Mouse (Mus musculus) C2C12 (cell line): ENCODE measurements around the gene Endog. TPM values are rescaled to one million over a fixed set of nuclear protein-coding genes. Genes with fewer than 3 reads are reported as not detected.

ENCODE experiments used
- H3K27me3 ChIP-seq: one replicate; pipeline ENCODE4 v1.6.1; 2011; ENCODE audit not compliant: control insufficient read depth, insufficient read depth, insufficient read length
- H3K36me3 ChIP-seq: one replicate; pipeline ENCODE4 v1.6.1; 2011; ENCODE audit not compliant: control insufficient read depth, insufficient read depth
- H3K4me3 ChIP-seq: one replicate; pipeline ENCODE4 v1.5.1; 2011; ENCODE audit warnings: mild to moderate bottlenecking, control low read depth; ENCODE audit not compliant: poor library complexity, insufficient read depth, severe bottlenecking
- H3K79me2 ChIP-seq: one replicate; pipeline ENCODE4 v1.6.1; 2011; ENCODE audit not compliant: control insufficient read depth, insufficient read depth
- H3K79me3 ChIP-seq: one replicate; pipeline ENCODE4 v1.6.1; 2011; ENCODE audit warnings: low read depth, control low read depth
- H3ac ChIP-seq: one replicate; pipeline ENCODE3; 2011; ENCODE audit warnings: low read depth; ENCODE audit not compliant: control insufficient read depth, insufficient read length
- CEBPB ChIP-seq: IDR thresholded peaks from one replicate; pipeline ENCODE4 v1.6.1; 2011; ENCODE audit warnings: low read depth, mild to moderate bottlenecking, control low read depth, moderate library complexity
- CTCF ChIP-seq: IDR thresholded peaks from one replicate; pipeline ENCODE4 v1.5.1; 2011; ENCODE audit not compliant: control insufficient read depth, insufficient read depth, insufficient read length
- FOSL1 ChIP-seq: IDR thresholded peaks from one replicate; pipeline ENCODE4 v1.8.0; 2011; ENCODE audit warnings: mild to moderate bottlenecking, low read length; ENCODE audit not compliant: poor library complexity, insufficient read depth, severe bottlenecking
- MAX ChIP-seq: IDR thresholded peaks from one replicate; pipeline ENCODE4 v1.6.1; 2011; ENCODE audit warnings: mild to moderate bottlenecking, control low read depth
- MYOD1 ChIP-seq: IDR thresholded peaks from one replicate; pipeline ENCODE4 v1.6.1; 2011; ENCODE audit warnings: low read depth; ENCODE audit not compliant: control insufficient read depth, insufficient read length
- MYOG ChIP-seq: IDR thresholded peaks from one replicate; pipeline ENCODE4 v1.6.1; 2011; ENCODE audit not compliant: control insufficient read depth, insufficient read length; ENCODE audit errors: extremely low read depth
- USF1 ChIP-seq: IDR thresholded peaks from one replicate; pipeline ENCODE4 v1.6.1; 2011; ENCODE audit warnings: low read depth, mild to moderate bottlenecking, control low read depth, moderate library complexity
- polyA plus RNA-seq: library from polyadenylated mRNA; unstranded; fragments of >200 nt; fragmentation: generic; extraction: Trizol; gene quantifications from one replicate; pipeline ENCODE4 v1.2.1, GENCODE M21; 2012; ENCODE audit warnings: missing spikeins

Gene Endog
- polyA plus RNA-seq, 1 experiment, result 16.1 TPM

DNA sequence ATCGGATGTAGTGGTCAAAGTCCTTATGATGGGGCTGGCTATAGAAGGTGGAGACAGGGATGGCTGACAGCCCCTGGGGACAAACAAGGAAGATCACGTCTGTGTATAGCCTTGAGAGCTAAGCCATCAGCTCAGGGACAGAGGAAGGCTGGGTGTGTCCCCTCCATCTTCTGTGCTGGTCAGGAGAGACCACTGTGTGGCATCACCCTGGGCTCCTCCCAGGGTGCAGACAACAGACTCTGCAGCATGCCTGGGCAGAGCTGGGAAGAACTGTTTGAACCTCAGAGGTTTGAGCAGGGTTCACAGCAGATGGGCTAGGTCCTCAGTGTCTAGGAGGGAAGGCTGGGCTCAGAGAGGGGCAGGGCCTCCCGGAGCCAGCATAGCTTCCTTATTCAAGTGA lies 14.4 kb downstream of the Endog start:
- TF ChIP-seq MYOD1 (no peak), MYOG (no peak), CEBPB (no peak), FOSL1 (no peak), USF1 (no peak), MAX (no peak), CTCF (no peak)

DNA sequence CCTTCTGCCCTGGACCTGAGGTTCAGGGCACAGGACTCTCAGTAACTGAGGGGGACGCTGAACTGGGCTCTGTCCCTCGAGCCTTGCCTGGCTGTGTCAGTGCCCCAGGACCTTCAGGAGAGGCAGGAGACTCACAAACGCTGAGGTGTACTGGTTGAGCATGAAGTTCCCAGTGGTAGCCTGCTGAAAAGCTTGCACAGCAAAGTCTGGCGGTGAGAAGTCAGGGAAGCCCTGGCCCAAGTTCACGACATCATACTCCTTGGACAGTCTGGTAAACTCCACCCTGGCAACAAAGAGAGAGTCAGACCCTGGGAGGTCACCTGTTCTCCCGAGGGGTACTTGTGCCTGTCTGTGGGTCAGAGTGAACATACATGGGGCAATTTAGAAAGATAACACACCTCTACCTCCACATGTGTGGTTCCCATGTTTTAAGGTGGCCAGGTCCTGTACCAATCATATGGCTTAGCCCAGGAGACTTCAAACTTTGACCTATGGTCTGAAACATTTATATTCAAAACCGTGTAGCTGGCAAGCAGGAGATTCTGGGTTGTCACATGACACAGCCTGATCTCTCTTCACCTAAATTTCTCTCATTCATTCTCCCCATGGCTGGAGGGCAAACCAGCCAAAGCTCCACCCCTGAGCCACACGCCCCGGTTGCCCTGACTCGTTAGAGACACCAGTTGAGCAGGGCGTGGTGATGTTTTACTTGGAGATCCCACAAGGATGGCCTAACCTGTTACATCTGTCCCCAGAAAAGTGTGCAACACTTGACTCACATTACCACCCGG lies 20.7 kb downstream of the Endog start:
- Histone ChIP-seq H3K36me3 (no peaks in the 10 kb centered on the region), H3K79me2 (no peaks in the 10 kb centered on the region), H3K4me3 (no peak overlapping the region), H3K27me3 (no peaks in the 10 kb centered on the region), H3K79me3 (no peaks in the 10 kb centered on the region), H3ac (no peak overlapping the region)
- TF ChIP-seq MYOD1 (no peak), CTCF (no peak), MYOG (no peak), FOSL1 (no peak), MAX (no peak), USF1 (no peak), CEBPB (no peak)

More for the DNA sequence above, 14.4 kb downstream of the Endog start:
- H3ac ChIP-seq, result no peak overlapping the region
- H3K79me3 ChIP-seq, result no peaks in the 10 kb centered on the region
- H3K27me3 ChIP-seq, result no peaks in the 10 kb centered on the region
- no peaks in the 10 kb centered on the region for H3K36me3 ChIP-seq
- no peaks in the 10 kb centered on the region for H3K79me2 ChIP-seq
- no peak overlapping the region for H3K4me3 ChIP-seq

DNA sequence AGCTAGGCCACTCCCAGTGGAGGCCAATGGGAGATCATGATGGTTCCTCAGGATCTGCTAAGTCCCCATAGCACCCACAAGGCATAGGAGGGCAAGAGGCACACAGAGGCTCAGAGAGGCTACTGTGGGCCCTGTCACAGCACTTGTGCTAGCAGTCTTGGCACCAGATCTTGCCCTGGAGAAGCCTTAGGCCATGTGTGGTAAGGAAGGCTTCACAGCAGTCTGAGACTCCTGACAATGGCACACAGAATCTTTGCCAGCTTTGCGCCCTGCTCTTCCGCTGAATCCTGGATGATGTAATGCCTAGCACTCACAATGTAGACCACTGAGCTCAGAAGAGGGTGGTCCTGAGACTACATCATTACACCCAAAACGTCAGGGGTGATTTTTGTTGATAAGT lies 23.4 kb downstream of the Endog start:
- H3K36me3 ChIP-seq, result no peaks in the 10 kb centered on the region
- no peak for TF ChIP-seq MYOG
- TF ChIP-seq CEBPB, result no peak
- no peak for TF ChIP-seq MAX
- no peak for TF ChIP-seq CTCF
- no peak for TF ChIP-seq FOSL1
- no peak for TF ChIP-seq MYOD1
- TF ChIP-seq USF1, result no peak
- H3K79me3 ChIP-seq, result no peaks in the 10 kb centered on the region
- H3ac ChIP-seq, result no peak overlapping the region
- H3K4me3 ChIP-seq, result no peak overlapping the region
- no peaks in the 10 kb centered on the region for H3K79me2 ChIP-seq
- peaks cover 8% of the 10 kb centered on the region for H3K27me3 ChIP-seq

DNA sequence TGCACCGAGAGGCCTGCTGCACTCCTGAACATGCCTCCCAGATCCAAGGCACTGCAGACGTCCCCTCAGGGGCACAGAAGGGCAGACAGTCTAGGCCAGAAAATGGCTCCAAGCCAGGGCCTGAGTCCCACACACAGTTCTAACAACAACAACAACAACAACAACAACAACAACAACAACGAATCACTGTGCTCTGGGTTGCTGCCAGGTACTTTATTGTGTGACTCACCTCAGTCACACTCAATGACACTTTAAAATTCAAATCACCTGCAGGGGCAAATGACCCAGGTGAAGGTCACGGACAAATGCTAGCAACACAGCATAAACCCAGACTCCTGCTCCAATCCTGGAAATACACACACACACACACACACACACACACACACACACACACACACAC lies 26.7 kb downstream of the Endog start:
- TF ChIP-seq CEBPB (no peak), USF1 (no peak), MYOD1 (no peak), MYOG (no peak), MAX (no peak), CTCF (no peak), FOSL1 (no peak)
- H3K27me3 ChIP-seq, result peaks cover 8% of the 10 kb centered on the region
- no peaks in the 10 kb centered on the region for H3K36me3 ChIP-seq
- no peak overlapping the region for H3K4me3 ChIP-seq
- H3ac ChIP-seq, result no peak overlapping the region
- no peaks in the 10 kb centered on the region for H3K79me3 ChIP-seq
- no peaks in the 10 kb centered on the region for H3K79me2 ChIP-seq

DNA sequence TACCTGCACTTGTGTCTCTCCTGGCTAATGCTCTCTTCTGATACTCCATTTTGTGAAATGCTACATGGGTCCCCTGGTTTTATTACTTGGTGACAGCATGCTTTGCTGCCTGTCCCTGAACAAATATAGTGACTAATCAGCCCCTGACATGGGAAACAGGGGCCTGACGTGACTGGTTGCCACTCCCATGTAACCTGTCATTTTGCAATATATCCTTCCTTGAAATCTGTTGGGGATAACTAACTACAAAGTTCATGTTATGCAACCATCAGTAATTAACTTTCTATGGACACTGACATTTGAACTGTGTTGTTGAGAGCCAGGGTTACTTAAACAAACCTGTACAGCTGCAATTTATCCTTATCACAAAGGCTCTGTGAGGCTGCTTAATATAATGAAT lies 28.7 kb downstream of the Endog start:
- Histone ChIP-seq H3K79me2 (no peaks in the 10 kb centered on the region), H3K79me3 (no peaks in the 10 kb centered on the region), H3ac (no peak overlapping the region), H3K27me3 (peaks cover 8% of the 10 kb centered on the region), H3K36me3 (no peaks in the 10 kb centered on the region), H3K4me3 (no peak overlapping the region)
- TF ChIP-seq MAX (no peak), USF1 (no peak), CTCF (no peak), FOSL1 (no peak), CEBPB (no peak), MYOG (no peak), MYOD1 (no peak)

DNA sequence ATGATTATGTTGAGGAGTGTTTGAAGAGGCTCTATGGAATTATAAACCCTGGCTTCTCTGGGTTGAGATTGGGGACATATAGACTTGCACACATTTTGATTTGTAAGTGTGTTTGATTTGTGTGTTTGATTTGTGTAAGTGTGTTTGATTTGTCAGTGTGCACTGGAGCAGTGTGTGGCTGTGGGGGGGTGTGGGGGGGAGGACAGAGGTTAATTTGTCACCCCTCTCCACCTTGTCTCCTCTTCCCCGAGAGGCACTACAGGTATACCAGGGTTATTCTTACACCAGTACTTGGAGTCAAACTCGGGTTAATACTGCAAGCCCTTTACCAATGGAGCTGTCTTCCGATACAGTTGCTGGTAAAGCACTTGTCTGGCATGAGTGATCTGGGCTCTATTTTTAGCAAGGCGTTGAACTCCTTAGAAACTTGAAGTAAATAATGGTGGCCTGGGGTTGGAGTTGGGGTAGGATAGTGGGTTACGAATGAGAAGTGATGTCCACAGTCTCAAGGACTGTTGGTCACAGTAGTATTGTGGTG lies 29.2 kb downstream of the Endog start:
- TF ChIP-seq FOSL1, result no peak
- no peak for TF ChIP-seq CEBPB
- TF ChIP-seq USF1, result no peak
- Histone ChIP-seq H3K36me3 (no peaks in the 10 kb centered on the region), H3K27me3 (peaks cover 8% of the 10 kb centered on the region), H3ac (no peak overlapping the region), H3K79me3 (no peaks in the 10 kb centered on the region), H3K79me2 (no peaks in the 10 kb centered on the region), H3K4me3 (no peak overlapping the region)

DNA sequence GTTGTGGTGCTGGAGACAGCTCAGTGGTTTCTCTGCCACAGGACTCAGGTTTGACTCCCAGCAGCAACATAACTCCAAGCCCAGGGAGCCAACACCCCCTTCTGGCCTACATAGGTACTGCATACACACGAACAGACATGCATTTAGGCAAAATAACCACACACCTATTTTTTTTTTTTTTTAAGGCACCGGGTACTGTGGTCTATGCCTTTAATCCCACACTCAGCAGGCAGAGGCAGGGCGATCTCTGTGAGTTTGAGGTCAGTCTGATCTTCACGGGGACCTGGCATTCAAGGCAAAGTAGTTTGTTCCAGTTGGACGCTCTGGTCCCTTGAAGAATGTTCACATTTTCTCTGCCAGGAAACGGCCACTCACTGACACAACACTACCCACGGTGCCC lies 32.1 kb downstream of the Endog start:
- Histone ChIP-seq H3K79me2 (no peaks in the 10 kb centered on the region), H3K36me3 (no peaks in the 10 kb centered on the region), H3K27me3 (no peaks in the 10 kb centered on the region), H3ac (no peak overlapping the region), H3K79me3 (no peaks in the 10 kb centered on the region), H3K4me3 (no peak overlapping the region)
- TF ChIP-seq MAX, result no peak
- TF ChIP-seq CTCF, result peak; percentile 1
